Mouse (Mus musculus) hematopoietic stem cell, adult 5-6 weeks (primary cell): ENCODE data around the gene Pah. TPM values are rescaled to one million over a fixed set of nuclear protein-coding genes. Genes with fewer than 3 reads are reported as not detected.

Experiments
- ATAC-seq, 2 experiments: fragments of 125-278 bp in 1 of 2; replicated peaks in 1 of 2; 2 replicates each; pipeline ENCODE4 v1.8.0; 2016 to 2017; ENCODE audit warnings: inconsistent platforms in 2 of 2, mild to moderate bottlenecking in 2 of 2, moderate number of reproducible peaks in 2 of 2, low read depth in 1 of 2, moderate TSS enrichment in 1 of 2; ENCODE audit not compliant: low FRiP score in 2 of 2, poor library complexity in 2 of 2, severe bottlenecking in 2 of 2, insufficient read depth in 1 of 2, low TSS enrichment in 1 of 2
- total RNA-seq: library from RNA; stranded (forward); fragments of 172-1452, 232-1000 nt; gene quantifications from 2 replicates; pipeline ENCODE4 v1.2.3, GENCODE M21; 2017

Pah gene
- total RNA-seq, 1 experiment from 2014 or later: not detected

DNA sequence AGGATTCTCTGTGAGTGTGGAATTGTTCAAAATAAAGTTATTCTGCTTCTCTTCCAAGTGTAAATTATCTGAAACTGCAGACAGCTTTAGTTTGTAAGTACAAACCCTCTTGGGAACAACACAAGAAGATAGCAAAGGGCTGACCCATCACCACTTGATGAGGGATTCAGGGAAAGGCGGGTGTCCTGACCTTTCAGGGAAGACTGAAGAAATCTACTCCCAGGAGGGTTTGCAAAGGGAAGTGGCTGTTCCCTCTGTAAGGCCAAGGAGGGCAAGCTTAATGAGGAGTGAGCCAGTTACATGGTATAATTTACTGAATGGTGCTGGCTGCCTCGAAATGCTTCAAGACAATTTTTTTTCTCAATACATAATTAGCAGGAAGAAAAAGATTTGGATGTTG is 72.3 kb downstream of the Pah start:
- ATAC-seq: no peak

DNA sequence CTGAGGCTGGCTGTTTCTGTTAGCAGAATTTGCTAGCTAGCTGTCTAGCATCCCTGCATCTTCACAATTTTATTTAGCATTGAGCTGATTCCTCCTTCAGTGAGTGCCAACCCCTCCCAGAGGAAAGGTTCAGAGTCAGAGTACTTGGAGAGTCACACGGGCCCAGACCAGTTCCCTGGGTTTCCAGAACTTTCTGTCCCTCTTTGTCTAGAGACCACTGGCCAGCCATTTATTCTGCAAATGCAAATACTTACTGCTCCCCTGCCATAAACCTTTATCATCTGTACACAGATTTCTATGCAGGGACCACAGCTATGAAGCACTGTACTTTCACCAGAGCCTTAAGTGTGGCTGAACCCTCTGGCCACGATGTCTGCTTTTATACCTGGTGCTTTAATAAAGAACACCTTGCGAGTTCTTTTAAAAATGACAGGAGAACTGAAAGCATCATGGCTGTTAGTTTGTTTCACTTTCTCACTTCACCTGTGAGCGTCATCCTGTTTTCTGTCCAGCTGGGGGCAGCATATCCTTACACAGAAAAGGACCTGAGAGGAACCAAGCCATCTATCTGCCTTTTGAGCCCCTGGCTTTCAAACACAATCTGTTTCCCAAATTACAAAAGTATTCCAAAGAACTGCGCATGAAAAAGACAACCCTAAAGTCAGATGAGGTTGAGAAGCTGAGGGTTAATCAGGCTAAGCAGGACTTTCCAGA is 74.9 kb downstream of the Pah start:
- peak; percentile 87 to 97 for ATAC-seq

DNA sequence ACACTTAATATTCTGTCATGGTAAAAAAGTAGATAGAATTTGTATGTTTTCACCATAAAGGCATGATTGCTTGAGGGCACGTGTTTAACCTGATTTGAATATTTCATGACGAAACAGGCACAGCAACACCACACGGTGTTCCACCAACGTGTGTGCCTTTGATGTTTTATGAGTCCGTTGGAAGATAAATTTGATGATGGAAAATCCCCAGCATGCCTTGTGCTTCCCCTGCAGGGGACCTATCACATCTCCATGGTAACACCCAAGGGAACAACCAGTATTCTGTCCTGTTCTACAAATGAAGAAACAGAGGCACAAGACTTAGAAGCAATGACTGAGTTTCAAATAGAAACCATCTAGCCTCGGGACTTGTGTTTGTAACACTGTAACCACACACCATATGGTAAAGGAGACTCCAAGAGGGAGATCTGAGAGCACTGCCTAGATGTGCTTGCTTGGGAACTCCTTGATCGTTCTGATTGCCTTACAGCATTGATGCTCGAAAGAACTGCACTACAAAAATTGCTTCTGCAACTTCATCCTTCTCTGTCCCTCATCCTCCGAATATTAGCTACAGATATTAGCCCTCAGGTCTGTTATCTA is 75.6 kb downstream of the Pah start:
- no peak for ATAC-seq

DNA sequence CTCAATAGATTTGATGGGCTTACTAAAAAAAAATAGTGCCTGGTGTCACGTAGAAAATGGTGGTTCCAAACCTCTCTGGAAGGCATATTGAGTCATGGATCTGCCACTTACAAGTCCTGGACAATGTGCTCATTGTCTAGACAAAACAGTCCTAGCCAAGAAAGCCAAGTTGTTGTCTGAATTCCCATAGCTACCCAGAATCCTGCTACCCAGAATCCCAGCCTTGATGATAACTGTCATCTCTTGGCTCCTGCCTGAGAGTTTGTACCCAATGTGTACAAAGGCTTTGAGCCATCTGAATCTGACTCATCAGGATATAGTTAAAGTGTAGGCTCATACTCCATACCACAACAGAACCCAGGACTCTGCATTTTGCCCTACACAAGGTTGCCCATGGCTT is 80.6 kb downstream of the Pah start:
- ATAC-seq: no peak

DNA sequence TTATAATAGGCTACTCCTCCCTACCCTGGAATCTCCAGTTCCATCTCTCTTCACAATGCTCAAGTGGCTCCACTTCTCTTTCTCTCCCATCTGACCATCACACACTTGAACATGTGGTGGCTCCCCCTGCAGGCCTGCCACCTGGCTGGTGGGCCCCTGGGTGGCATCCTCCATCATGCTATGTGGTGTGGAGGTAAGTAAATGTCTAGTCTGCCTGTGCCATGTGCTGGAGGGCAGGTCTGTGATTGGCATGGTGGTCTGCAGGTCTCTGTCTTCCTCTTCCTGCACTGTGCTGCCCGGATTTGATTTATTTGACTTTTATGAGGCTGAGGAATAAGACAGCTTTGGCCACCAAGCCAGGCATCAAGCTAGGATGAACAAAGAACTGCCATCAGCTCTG is 103.6 kb downstream of the Pah start:
- no peak for ATAC-seq

Other genes starting within 250 kb of the Pah start
- not detected in 2 replicates for gene Ascl1, start 28.1 kb upstream of the Pah start, total RNA-seq